Mouse (Mus musculus) hindbrain, embryonic 16.5 days (tissue): ENCODE data around the gene E2f2. TPM values are rescaled to one million over a fixed set of nuclear protein-coding genes. Genes with fewer than 3 reads are reported as not detected.
A peak's percentile ranks its signal among the peaks of the same experiment; 100 is the strongest.

ENCODE experiments used
- ATAC-seq: fragments of 200-750 bp; cut with Nextera tagmentation; 2 replicates; pipeline ENCODE4 v1.8.0; 2017; ENCODE audit warnings: moderate TSS enrichment, moderate library complexity
- H3K27ac ChIP-seq: fragments of 300-500 bp; sonication (generic); 2 replicates; pipeline ENCODE4 v1.5.1; 2014; ENCODE audit warnings: low read depth, mild to moderate bottlenecking, control low read depth, low read length, moderate library complexity
- H3K27me3 ChIP-seq: fragments of 300-500 bp; sonication (generic); replicated peaks from 2 replicates; pipeline ENCODE4 v1.6.1; 2014; ENCODE audit warnings: low read length; ENCODE audit not compliant: control insufficient read depth, insufficient read depth
- H3K36me3 ChIP-seq: fragments of 300-500 bp; sonication (generic); 2 replicates; pipeline ENCODE4 v1.6.1; 2014; ENCODE audit warnings: mild to moderate bottlenecking, low read length, moderate library complexity, mixed read lengths; ENCODE audit not compliant: control insufficient read depth, insufficient read depth
- H3K4me1 ChIP-seq: fragments of 300-500 bp; sonication (generic); 2 replicates; pipeline ENCODE4 v1.6.1; 2014; ENCODE audit warnings: low read depth, low read length; ENCODE audit not compliant: control insufficient read depth, insufficient read depth
- H3K4me2 ChIP-seq: fragments of 300-500 bp; sonication (generic); 2 replicates; pipeline ENCODE4 v1.6.1; 2014; ENCODE audit warnings: mild to moderate bottlenecking, low read length, control low read depth, moderate library complexity
- H3K4me3 ChIP-seq: fragments of 300-500 bp; sonication (generic); 2 replicates; pipeline ENCODE4 v1.5.1; 2014; ENCODE audit warnings: mild to moderate bottlenecking, low read length, control low read depth, moderate library complexity
- H3K9ac ChIP-seq: fragments of 300-500 bp; sonication (generic); 2 replicates; pipeline ENCODE4 v1.6.1; 2014; ENCODE audit warnings: low read depth, mild to moderate bottlenecking, control low read depth, low read length, moderate library complexity
- H3K9me3 ChIP-seq: fragments of 300-500 bp; sonication (generic); 2 replicates; pipeline ENCODE4 v1.6.1; 2014; ENCODE audit warnings: mild to moderate bottlenecking, low read length, moderate library complexity; ENCODE audit not compliant: control insufficient read depth
- WGBS: fragments of 180-500 bp; shearing (Covaris S2); extraction: QIAGEN DNeasy Blood & Tissue Kit; methylation state at CpG from one replicate; pipeline ENCODE4 v1.1.7; 2014; 5-methylcytosine and 5-hydroxymethylcytosine counted together
- polyA plus RNA-seq: library from polyadenylated mRNA; unstranded; fragments of >200 nt; fragmentation: Nextera tagmentation; extraction: Ambion mirVana; gene quantifications from 2 replicates; pipeline ENCODE4 v1.2.1, GENCODE M21; 2015

The E2f2 gene
- polyA plus RNA-seq, 1 experiment from 2014 or later: 3.4 TPM

GRCm38 (mm10) chr4:136178475-136178921, 6.3 kb downstream of the E2f2 start:
- Histone ChIP-seq H3K9ac (no peak overlapping the region), H3K4me1 (peaks cover 14% of the 10 kb centered on the region), H3K4me2 (no peak overlapping the region), H3K36me3 (no peaks in the 10 kb centered on the region), H3K9me3 (no peaks in the 10 kb centered on the region), H3K27me3 (no peaks in the 10 kb centered on the region), H3K27ac (no peak overlapping the region), H3K4me3 (no peak overlapping the region)
- ATAC-seq: no peak
- 81% methylated on average over 12 of the region's 12 CpGs for WGBS

- no peaks in the 10 kb centered on the region for H3K27me3 ChIP-seq
- 89% methylated on average over 7 of the region's 7 CpGs for WGBS
- ATAC-seq: no peak
- H3K4me3 ChIP-seq: no peak overlapping the region
- no peaks in the 10 kb centered on the region for H3K36me3 ChIP-seq
- no peak overlapping the region; the same call in 1 of the 2 replicates for H3K4me2 ChIP-seq
- H3K27ac ChIP-seq: no peak overlapping the region
- H3K9me3 ChIP-seq: no peaks in the 10 kb centered on the region
- peaks cover 14% of the 10 kb centered on the region for H3K4me1 ChIP-seq
- H3K9ac ChIP-seq: no peak overlapping the region
Observed at GRCm38 (mm10) chr4:136179456-136179855, 7.3 kb downstream of the E2f2 start.

DNA sequence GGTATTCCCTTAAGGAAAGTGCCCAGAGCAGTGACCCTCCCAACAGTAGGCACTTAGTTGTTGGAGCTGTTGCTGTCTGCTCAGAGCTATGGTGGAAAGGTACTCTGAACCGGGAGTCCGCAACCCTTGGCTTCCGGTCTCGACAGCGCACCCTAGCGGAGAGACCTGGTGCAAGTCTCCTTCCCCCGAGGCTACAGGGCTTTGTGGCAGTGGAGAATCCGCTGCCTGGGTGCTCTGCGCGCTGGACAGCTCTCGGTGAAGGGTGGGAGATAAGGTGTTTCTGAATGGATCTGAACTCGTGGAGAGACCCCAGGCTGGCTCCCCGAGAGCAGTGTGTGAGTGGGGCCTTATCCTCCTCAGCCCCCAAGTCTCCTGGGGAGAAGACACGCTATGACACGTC, 7.8 kb downstream of the E2f2 start:
- Histone ChIP-seq H3K27ac (no peak overlapping the region; the same call in 1 of the 2 replicates), H3K4me2 (peak overlapping the region; percentile 69), H3K27me3 (no peaks in the 10 kb centered on the region), H3K9ac (peak overlapping the region; percentile 61), H3K36me3 (no peaks in the 10 kb centered on the region), H3K4me3 (peak overlapping the region; percentile 44), H3K9me3 (no peaks in the 10 kb centered on the region), H3K4me1 (peaks cover 14% of the 10 kb centered on the region)
- peak; percentile 37 for ATAC-seq
- 6% methylated on average over 15 of the region's 15 CpGs for WGBS

DNA sequence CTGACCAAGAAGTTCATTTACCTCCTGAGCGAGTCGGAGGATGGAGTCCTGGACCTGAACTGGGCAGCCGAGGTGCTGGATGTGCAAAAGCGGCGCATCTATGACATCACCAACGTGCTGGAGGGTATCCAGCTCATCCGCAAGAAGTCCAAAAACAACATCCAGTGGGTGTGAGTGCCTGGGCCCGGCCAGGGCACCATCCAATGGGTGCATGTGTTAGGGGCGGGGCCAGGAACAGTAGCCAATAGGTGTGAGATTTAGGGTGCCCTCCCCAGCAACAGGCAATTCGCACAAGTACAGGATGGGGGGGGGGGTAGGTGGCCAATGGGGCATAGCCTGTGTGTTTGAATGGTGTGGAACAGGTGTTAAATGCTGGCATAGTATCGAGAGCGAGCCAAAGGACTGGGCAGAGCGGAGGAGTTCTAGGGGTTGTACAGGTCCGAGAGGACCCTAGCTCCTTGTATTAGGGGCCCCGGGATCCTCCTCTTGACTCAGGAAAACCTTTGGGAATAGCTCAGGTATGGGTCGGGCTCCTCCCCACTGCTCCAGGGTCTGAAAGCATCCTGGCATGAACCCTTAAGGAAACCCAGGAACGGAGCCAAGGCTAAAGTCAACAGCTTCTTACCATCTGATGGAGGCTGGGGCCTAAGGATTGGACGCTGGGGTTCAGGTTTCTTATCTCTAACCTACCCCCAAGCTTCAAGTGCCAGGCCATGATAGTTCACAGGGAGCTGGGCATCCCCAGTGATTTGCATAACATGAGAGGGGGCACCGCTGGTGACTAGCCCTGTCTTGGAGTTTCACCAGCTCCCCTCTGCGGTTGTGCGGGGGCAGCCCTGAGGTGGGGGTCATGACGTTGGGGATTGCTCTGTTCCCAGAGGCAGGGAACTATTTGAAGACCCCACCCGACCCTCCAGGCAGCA, 8.5 kb downstream of the E2f2 start:
- H3K4me1 ChIP-seq: peaks cover 14% of the 10 kb centered on the region
- peak overlapping the region; percentile 44 for H3K4me3 ChIP-seq
- WGBS: 22% methylated on average over 23 of the region's 23 CpGs
- ATAC-seq: peak; percentile 90
- H3K36me3 ChIP-seq: no peaks in the 10 kb centered on the region
- no peaks in the 10 kb centered on the region for H3K9me3 ChIP-seq
- peak overlapping the region; percentile 61 for H3K9ac ChIP-seq
- H3K27ac ChIP-seq: no peak overlapping the region; the same call in 1 of the 2 replicates
- H3K27me3 ChIP-seq: no peaks in the 10 kb centered on the region
- H3K4me2 ChIP-seq: peak overlapping the region; percentile 69

DNA sequence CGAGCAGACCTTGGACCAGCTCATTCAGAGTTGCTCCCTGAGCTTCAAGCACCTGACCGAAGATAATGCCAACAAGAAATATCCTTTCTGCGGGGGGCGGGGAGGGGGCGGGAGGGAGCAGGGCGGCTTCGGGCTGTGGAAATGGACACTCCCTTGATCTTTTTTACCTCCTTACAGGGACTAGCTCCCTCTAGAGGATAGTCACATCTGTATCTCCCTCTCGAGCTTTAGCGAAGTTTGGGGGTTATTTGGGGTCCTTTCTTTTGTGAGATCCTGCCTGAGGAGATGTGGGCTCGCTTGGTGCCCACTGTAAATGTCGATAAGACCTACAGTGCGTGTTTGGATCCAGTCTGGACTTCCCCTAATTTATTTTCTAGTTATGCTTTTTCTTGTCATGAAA, 9.2 kb downstream of the E2f2 start:
- Histone ChIP-seq H3K27me3 (no peaks in the 10 kb centered on the region), H3K27ac (no peak overlapping the region), H3K36me3 (no peaks in the 10 kb centered on the region), H3K4me2 (peak overlapping the region; percentile 69), H3K4me3 (no peak overlapping the region; the same call in 1 of the 2 replicates), H3K9me3 (no peaks in the 10 kb centered on the region), H3K9ac (no peak overlapping the region), H3K4me1 (peaks cover 14% of the 10 kb centered on the region)
- WGBS: 35% methylated on average over 12 of the region's 12 CpGs
- no peak for ATAC-seq

- Histone ChIP-seq H3K27me3 (no peaks in the 10 kb centered on the region), H3K36me3 (no peaks in the 10 kb centered on the region), H3K9ac (no peak overlapping the region), H3K9me3 (no peaks in the 10 kb centered on the region), H3K4me1 (peaks cover 3% of the 10 kb centered on the region; the same call in 1 of the 2 replicates), H3K27ac (no peak overlapping the region), H3K4me3 (no peak overlapping the region), H3K4me2 (no peak overlapping the region)
- 82% methylated on average over 9 of the region's 9 CpGs for WGBS
- no peak for ATAC-seq
Observed at GRCm38 (mm10) chr4:136185375-136185774, 13.2 kb downstream of the E2f2 start.

DNA sequence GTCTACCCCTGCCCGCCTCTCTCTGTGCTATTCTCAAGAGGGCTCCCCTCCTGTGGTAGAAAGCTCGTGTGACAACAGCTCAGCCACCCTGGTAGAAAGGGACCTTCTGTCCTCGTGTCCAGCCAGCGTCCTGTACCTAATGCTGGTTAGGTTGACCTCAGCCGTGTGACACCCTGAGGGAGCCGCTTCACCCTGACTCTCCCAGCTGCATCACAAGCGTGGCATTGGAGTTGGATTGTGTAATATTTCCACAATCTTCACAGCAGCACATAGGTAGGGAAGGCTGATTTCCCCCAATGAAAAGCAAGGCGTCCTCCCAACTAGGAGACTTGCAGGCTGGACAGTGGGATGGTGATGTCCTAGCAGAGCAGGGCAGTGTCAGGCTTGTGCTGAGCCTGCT, 14.1 kb downstream of the E2f2 start:
- WGBS: 87% methylated on average over 8 of the region's 8 CpGs
- H3K27me3 ChIP-seq: no peaks in the 10 kb centered on the region
- no peak overlapping the region for H3K4me3 ChIP-seq
- no peak overlapping the region for H3K4me2 ChIP-seq
- no peaks in the 10 kb centered on the region for H3K4me1 ChIP-seq
- H3K9ac ChIP-seq: no peak overlapping the region
- no peak for ATAC-seq
- no peaks in the 10 kb centered on the region for H3K9me3 ChIP-seq
- H3K36me3 ChIP-seq: no peaks in the 10 kb centered on the region
- H3K27ac ChIP-seq: no peak overlapping the region

GRCm38 (mm10) chr4:136186739-136187472, 14.7 kb downstream of the E2f2 start:
- ATAC-seq: no peak
- 83% methylated on average over 23 of the region's 23 CpGs for WGBS

More at GRCm38 (mm10) chr4:136186739-136187472, 14.7 kb downstream of the E2f2 start:
- Histone ChIP-seq H3K4me2 (no peak overlapping the region), H3K9me3 (no peaks in the 10 kb centered on the region), H3K4me3 (no peak overlapping the region), H3K27ac (no peak overlapping the region), H3K9ac (no peak overlapping the region), H3K4me1 (no peaks in the 10 kb centered on the region), H3K36me3 (no peaks in the 10 kb centered on the region), H3K27me3 (no peaks in the 10 kb centered on the region)
